10 mouse cellular contexts compared by ENCODE assay signal in genomic region chr5:111141139-111141885, GRCm38 (mm10).
A peak's percentile ranks its signal among the peaks of the same experiment; 100 is the strongest.
DNase-seq lines count a peak whose midpoint lies in the region; ATAC-seq and TF ChIP-seq lines count a peak whose summit lies in the region.
"Had no signal": no experiment of that assay in that cellular context is flagged by ENCODE, and none has a peak within 500 bp of the region (broad histone marks: within the 10 kb centered on the region; RNA-seq: fewer than 3 reads in every experiment).

No protein-coding gene starts in this region.

- H3K4me2 ChIP-seq in hindbrain, embryonic 15.5 days, result no peak overlapping the region
- H3K4me2 ChIP-seq: liver, embryonic 13.5 days had no signal

- TF ChIP-seq POLR2A in spleen, adult 2 months (IDR thresholded peaks at IDR 0.05; ENCODE audit: low read depth, low read length), result no peak

- no peaks in the 10 kb centered on the region for H3K27me3 ChIP-seq in hindbrain, embryonic 15.5 days
- no peaks in the 10 kb centered on the region for H3K27me3 ChIP-seq in spleen, adult 2 months (ENCODE audit: control insufficient read depth, insufficient read depth, low read length)
- H3K27me3 ChIP-seq: liver, embryonic 13.5 days had no signal

- peak overlapping the region; percentile 69 for H3K27ac ChIP-seq in hindbrain, embryonic 15.5 days (replicated peaks)
- 0 out of 2 replicates have a peak overlapping the region, but pooled peaks have one; percentile 13 for H3K27ac ChIP-seq in spleen, adult 2 months (ENCODE audit: insufficient read depth, low read length)
- H3K27ac ChIP-seq: liver, embryonic 13.5 days had no signal

- no peak for ATAC-seq in hindbrain, embryonic 15.5 days (ENCODE audit: low FRiP score, low read depth)

- no peak overlapping the region for H3K4me3 ChIP-seq in hindbrain, embryonic 15.5 days
- H3K4me3 ChIP-seq in spleen, adult 2 months (ENCODE audit: extremely low read depth, insufficient read depth, insufficient read length), result no peak overlapping the region; the same call in 1 of the 2 replicates
- H3K4me3 ChIP-seq: liver, embryonic 13.5 days had no signal

- 38% methylated on average over 20 of the region's 20 CpGs for WGBS in hindbrain, embryonic 15.5 days
- WGBS in spleen, adult 2 months, result 38% methylated on average over 20 of the region's 20 CpGs

- H3K4me1 ChIP-seq in hindbrain, embryonic 15.5 days (replicated peaks), result peaks cover 62% of the 10 kb centered on the region
- peaks cover 17% of the 10 kb centered on the region; the same call in 1 of the 2 replicates for H3K4me1 ChIP-seq in spleen, adult 2 months (ENCODE audit: control insufficient read depth, insufficient read depth, insufficient read length)

- no peak for TF ChIP-seq CTCF in spleen, adult 2 months (IDR thresholded peaks at IDR 0.05; ENCODE audit: extremely low read depth, insufficient read depth, insufficient read length, insufficient replicate concordance)

- no peaks in the 10 kb centered on the region for H3K36me3 ChIP-seq in hindbrain, embryonic 15.5 days
- H3K36me3 ChIP-seq in spleen, adult 2 months (ENCODE audit: control insufficient read depth, insufficient read depth, low read length), result no peaks in the 10 kb centered on the region
- H3K36me3 ChIP-seq: liver, embryonic 13.5 days had no signal

- peak; percentile 38 to 46 for DNase-seq in cerebellum, postnatal 25 days
- DNase-seq in cerebellum, postnatal 36 days, result no peak
- peak; percentile 57 for DNase-seq in retina, postnatal 1 day
- DNase-seq in retina, embryonic 14.5 days (ENCODE audit: low spot score), result no peak
- peak in 1 of 2 experiments; percentile 26 for DNase-seq in spleen, adult 2 months (ENCODE audit: low read depth in 1 of 2, low spot score in 2 of 2)
- DNase-seq in adrenal gland, postnatal 14 days, result no peak
- DNase-seq in gastrocnemius, postnatal 25 days, result no peak
- DNase-seq: kidney, adult 9 months; liver, embryonic 13.5 days had no signal

- no peak overlapping the region for H3K9ac ChIP-seq in hindbrain, embryonic 15.5 days
- H3K9ac ChIP-seq: liver, embryonic 13.5 days had no signal

- no peaks in the 10 kb centered on the region for H3K9me3 ChIP-seq in hindbrain, embryonic 15.5 days
- H3K9me3 ChIP-seq: liver, embryonic 13.5 days had no signal

Comparison
In these comparisons a context has a peak if more than half of its experiments do, and no peak if none do; other contexts are left out.
1. DNase-seq: peak in cerebellum, postnatal 25 days (2 of 2) and retina, postnatal 1 day (single experiment); none in cerebellum, postnatal 36 days (0 of 2), retina, embryonic 14.5 days (single experiment), adrenal gland, postnatal 14 days (single experiment) and gastrocnemius, postnatal 25 days (single experiment).